Comparison of ENCODE assay signal across 8 mouse cellular contexts in genomic region chr17:83862134-83862881, GRCm38 (mm10). TPM values are rescaled to one million over a fixed set of nuclear protein-coding genes. Genes with fewer than 3 reads are reported as not detected.
DNase-seq lines count a peak whose midpoint lies in the region; ATAC-seq and TF ChIP-seq lines count a peak whose summit lies in the region.

No protein-coding gene starts in this region.

- peak overlapping the region; percentile 86 for H3K4me2 ChIP-seq in CH12.LX (ENCODE audit: insufficient read depth, low read depth, poor library complexity, severe bottlenecking)
- peak overlapping the region; percentile 59 for H3K4me2 ChIP-seq in heart, postnatal 0 days (ENCODE audit: low read depth, low read length)

- no peak for TF ChIP-seq CTCF in CH12.LX (conservative IDR thresholded peaks at IDR 0.05 in 1 of 2, IDR thresholded peaks at IDR 0.05 in 1 of 2; ENCODE audit: low read depth in 2 of 2, low read length in 2 of 2)
- no peak for TF ChIP-seq CTCF in heart, postnatal 0 days (IDR thresholded peaks at IDR 0.05; ENCODE audit: low read depth)
- no peak for TF ChIP-seq CTCF in layer of hippocampus, adult 2 months (conservative IDR thresholded peaks at IDR 0.05)

- peaks cover 3 to 5% of the 10 kb centered on the region in 2 experiments; a peak in 3 of 4 replicates for H3K4me1 ChIP-seq in CH12.LX (ENCODE audit: control insufficient read depth in 1 of 2, insufficient read depth in 2 of 2)
- H3K4me1 ChIP-seq in erythroblast, embryonic 14.5 days (ENCODE audit: control insufficient read depth), result peaks cover 61% of the 10 kb centered on the region
- H3K4me1 ChIP-seq in heart, postnatal 0 days (ENCODE audit: control insufficient read depth, insufficient read depth), result 0 out of 2 replicates have a peak, but pooled peaks cover 4% of the 10 kb centered on the region

- H3K79me2 ChIP-seq in CH12.LX (replicated peaks; ENCODE audit: control insufficient read depth, extremely low read depth, insufficient read depth, poor library complexity, severe bottlenecking), result no peaks in the 10 kb centered on the region

- WGBS in heart, postnatal 0 days, result under 1% methylated on average over 27 of the region's 27 CpGs

- no peaks in the 10 kb centered on the region for H3K9me3 ChIP-seq in CH12.LX (replicated peaks; ENCODE audit: low read length)
- no peaks in the 10 kb centered on the region; the same call in 1 of the 2 replicates for H3K9me3 ChIP-seq in erythroblast, embryonic 14.5 days (ENCODE audit: control insufficient read depth, low read length)
- H3K9me3 ChIP-seq in heart, postnatal 0 days (replicated peaks; ENCODE audit: control insufficient read depth, low read length), result no peaks in the 10 kb centered on the region

- dilution Hi-C loops in CH12.LX (cut with MboI; ENCODE audit: extremely low pct_ligation_motif_present, extremely low pct_unique_long_range_greater_than_20kb, low sequenced_read_pairs), result no loop called here

- peak; percentile 65 for DNase-seq in CH12.LX (ENCODE audit: extremely low read depth)
- DNase-seq in adrenal gland, postnatal 14 days, result peak; percentile 77
- peak; percentile 41 for DNase-seq in heart, postnatal 0 days (ENCODE audit: low spot score)
- peak in 1 of 2 experiments; percentile 59 for DNase-seq in layer of hippocampus, adult 2 months (ENCODE audit: low spot score in 2 of 2)
- peak; percentile 71 for DNase-seq in lung, postnatal 10 days
- DNase-seq in retina, adult 2 months (ENCODE audit: low read depth, low spot score), result peak; percentile 85
- peak; percentile 71 for DNase-seq in thymus, postnatal 14 days

- no peak for TF ChIP-seq EP300 in CH12.LX (IDR thresholded peaks at IDR 0.05; ENCODE audit: low read length)
- TF ChIP-seq EP300 in heart, postnatal 0 days (IDR thresholded peaks at IDR 0.05; ENCODE audit: low read depth), result no peak

- H3K36me3 ChIP-seq in CH12.LX (replicated peaks in 1 of 2; ENCODE audit: control insufficient read depth in 1 of 2, insufficient read depth in 1 of 2, low read length in 1 of 2), result no peaks in the 10 kb centered on the region
- no peaks in the 10 kb centered on the region for H3K36me3 ChIP-seq in erythroblast, embryonic 14.5 days (ENCODE audit: control insufficient read depth)
- H3K36me3 ChIP-seq in heart, postnatal 0 days (replicated peaks; ENCODE audit: control insufficient read depth, insufficient read depth, low read length), result no peaks in the 10 kb centered on the region

- in situ Hi-C loops in CH12.LX (cut with MboI; ENCODE audit: low pct_ligation_motif_present, low pct_unique_long_range_greater_than_20kb, low sequenced_read_pairs), result loop anchor here (10.0 kb wide), 1 partner anchor 588 kb away; no protein-coding TSS in a partner anchor

- peak overlapping the region; percentile 79 for H3K27ac ChIP-seq in CH12.LX (ENCODE audit: insufficient read depth, low read depth)
- H3K27ac ChIP-seq in heart, postnatal 0 days (ENCODE audit: low read depth), result peak overlapping the region; percentile 63
- H3K27ac ChIP-seq in layer of hippocampus, adult 2 months, result peak overlapping the region; percentile 98

- no peaks in the 10 kb centered on the region for H3K27me3 ChIP-seq in CH12.LX (replicated peaks)
- peaks cover 17% of the 10 kb centered on the region for H3K27me3 ChIP-seq in erythroblast, embryonic 14.5 days (ENCODE audit: control insufficient read depth)
- 0 out of 2 replicates have a peak, but pooled peaks cover 3% of the 10 kb centered on the region for H3K27me3 ChIP-seq in heart, postnatal 0 days (ENCODE audit: control insufficient read depth, insufficient read depth, low read length)

- no peak for TF ChIP-seq RAD21 in CH12.LX (IDR thresholded peaks at IDR 0.05; ENCODE audit: low read depth, low read length)

- no peak; the same call in 1 of the 2 replicates for TF ChIP-seq POLR2A in CH12.LX (IDR thresholded peaks at IDR 0.05; ENCODE audit: low read depth, low read length)

- H3K4me3 ChIP-seq in CH12.LX (replicated peaks in 1 of 3; ENCODE audit: low read depth in 2 of 3, low read length in 2 of 3, poor library complexity in 1 of 3), result peak overlapping the region; percentile 58 to 76 (median 73)
- peak overlapping the region; percentile 95 for H3K4me3 ChIP-seq in erythroblast, embryonic 14.5 days (replicated peaks)
- H3K4me3 ChIP-seq in heart, postnatal 0 days (ENCODE audit: low read depth, low read length), result peak overlapping the region; percentile 81
- peak overlapping the region; percentile 85 for H3K4me3 ChIP-seq in layer of hippocampus, adult 2 months

- peak overlapping the region; percentile 56 for H3K9ac ChIP-seq in CH12.LX (ENCODE audit: insufficient read depth, low read depth)
- H3K9ac ChIP-seq in heart, postnatal 0 days (replicated peaks; ENCODE audit: low read depth, low read length), result peak overlapping the region; percentile 76

- peak; percentile 49 for ATAC-seq in heart, postnatal 0 days (ENCODE audit: insufficient read depth, low read depth)

TF ChIP-seq in CH12.LX, 34 proteins besides CTCF, POLR2A, EP300 and RAD21:
- no peak for TF ChIP-seq ZC3H11A (IDR thresholded peaks at IDR 0.05; ENCODE audit: low read depth, low read length)
- TF ChIP-seq USF2 (conservative IDR thresholded peaks at IDR 0.05; ENCODE audit: low read depth, low read length), result no peak
- 0 out of 2 replicates have a peak, but pooled peaks have one; percentile 16 for TF ChIP-seq NELFE (IDR thresholded peaks at IDR 0.05; ENCODE audit: low read depth, low read length)
- TF ChIP-seq NRF1 (IDR thresholded peaks at IDR 0.05; ENCODE audit: low read depth, low read length), result no peak
- TF ChIP-seq E2F4 (IDR thresholded peaks at IDR 0.05; ENCODE audit: insufficient replicate concordance, low read depth, low read length), result no peak
- no peak for TF ChIP-seq POLR2AphosphoS2 (IDR thresholded peaks at IDR 0.05; ENCODE audit: low read depth, low read length)
- peak; percentile 22; the same call in 1 of the 2 replicates for TF ChIP-seq HCFC1 (IDR thresholded peaks at IDR 0.05; ENCODE audit: low read depth, low read length)
- no peak for TF ChIP-seq SMC3 (IDR thresholded peaks at IDR 0.05; ENCODE audit: low read depth, low read length)
- TF ChIP-seq ETS1 (conservative IDR thresholded peaks at IDR 0.05; ENCODE audit: low read depth, low read length), result no peak
- TF ChIP-seq ELF1 (IDR thresholded peaks at IDR 0.05; ENCODE audit: low read depth, low read length), result 0 out of 2 replicates have a peak, but pooled peaks have one; percentile 19
- TF ChIP-seq MAFK (IDR thresholded peaks at IDR 0.05; ENCODE audit: insufficient replicate concordance, low read length), result no peak
- TF ChIP-seq SIN3A (IDR thresholded peaks at IDR 0.05; ENCODE audit: low read length), result peak; percentile 63; the same call in 1 of the 2 replicates
- TF ChIP-seq JUN (IDR thresholded peaks at IDR 0.05; ENCODE audit: insufficient read depth, low read depth, low read length), result no peak
- TF ChIP-seq MXI1 (IDR thresholded peaks at IDR 0.05; ENCODE audit: low read depth, low read length), result peak; percentile 54; the same call in 1 of the 2 replicates
- TF ChIP-seq BHLHE40 (IDR thresholded peaks at IDR 0.05; ENCODE audit: low read depth, low read length), result no peak
- no peak for TF ChIP-seq RCOR1 (conservative IDR thresholded peaks at IDR 0.05; ENCODE audit: low read depth, low read length)
- 0 out of 2 replicates have a peak, but pooled peaks have one; percentile 1 for TF ChIP-seq MEF2A (IDR thresholded peaks at IDR 0.05; ENCODE audit: borderline replicate concordance, low read depth, low read length)
- TF ChIP-seq TCF12 (IDR thresholded peaks at IDR 0.05; ENCODE audit: low read depth, low read length), result no peak
- no peak for TF ChIP-seq PAX5 (IDR thresholded peaks at IDR 0.05; ENCODE audit: low read length)
- TF ChIP-seq CHD1 (IDR thresholded peaks at IDR 0.05; ENCODE audit: low read depth, low read length), result no peak
- peak; percentile 38; the same call in 1 of the 2 replicates for TF ChIP-seq MAZ (IDR thresholded peaks at IDR 0.05; ENCODE audit: low read depth, low read length)
- TF ChIP-seq GABPA (IDR thresholded peaks at IDR 0.05; ENCODE audit: insufficient replicate concordance, low read depth, low read length), result no peak
- TF ChIP-seq JUND (conservative IDR thresholded peaks at IDR 0.05; ENCODE audit: low read depth, low read length), result no peak
- TF ChIP-seq MAX (IDR thresholded peaks at IDR 0.05; ENCODE audit: low read length), result no peak
- no peak for TF ChIP-seq ZNF384 (IDR thresholded peaks at IDR 0.05; ENCODE audit: low read depth, low read length)
- TF ChIP-seq USF1 (IDR thresholded peaks at IDR 0.05; ENCODE audit: low read depth, low read length), result no peak
- TF ChIP-seq CHD2 (IDR thresholded peaks at IDR 0.05; ENCODE audit: low read length), result no peak
- no peak for TF ChIP-seq IRF4 (IDR thresholded peaks at IDR 0.05; ENCODE audit: low read depth, low read length)
- TF ChIP-seq KAT2A (IDR thresholded peaks at IDR 0.05; ENCODE audit: insufficient replicate concordance, low read length), result no peak
- no peak for TF ChIP-seq MYC (IDR thresholded peaks at IDR 0.05; ENCODE audit: low read depth, low read length)
- no peak for TF ChIP-seq UBTF (IDR thresholded peaks at IDR 0.05; ENCODE audit: low read depth, low read length)
- no peak for TF ChIP-seq ZMIZ1 (IDR thresholded peaks at IDR 0.05; ENCODE audit: low read depth, low read length)
- TF ChIP-seq ZKSCAN1 (IDR thresholded peaks at IDR 0.05; ENCODE audit: borderline replicate concordance, low read depth, low read length), result no peak
- TF ChIP-seq TBP (conservative IDR thresholded peaks at IDR 0.05; ENCODE audit: low read depth, low read length), result no peak
TF ChIP-seq in CH12.LX: peak in this region for 7.

RNA-seq across cellular contexts. Expression of gene Haao, which starts 14.5 kb away (rescaled TPM):
- total RNA-seq in CH12.LX (2012; rRNA removed) (12.3 and 18.6 TPM in 2 replicates), CH12.LX (2014; rRNA removed) (19.1 and 21.7 TPM in 2 replicates)
- 30.6 and 33.8 TPM in 2 replicates for polyA plus RNA-seq in CH12.LX (2012; ENCODE audit: insufficient read length, low read depth)
- 6.8 and 27.0 TPM in 2 replicates for total RNA-seq in adrenal gland, postnatal 14 days (2021)
- polyA plus RNA-seq in erythroblast, embryonic 14.5 days (2012), result 0.12 TPM in 1 of 2 replicates, not detected in the other
- total RNA-seq in heart, postnatal 0 days (2014; rRNA removed; ENCODE audit: low replicate concordance), result not detected in 2 replicates
- polyA plus RNA-seq in heart, postnatal 0 days (2015; fragmentation: Nextera tagmentation; extraction: Ambion mirVana), result 0.08 and 0.26 TPM in 2 replicates
- total RNA-seq in layer of hippocampus, adult 2 months (2021), result not detected
